Comparison of ENCODE assay signal across 9 mouse cellular contexts in genomic region chr17:28026111-28026872, GRCm38 (mm10). TPM values are rescaled to one million over a fixed set of nuclear protein-coding genes. Genes with fewer than 3 reads are reported as not detected.
DNase-seq lines count a peak whose midpoint lies in the region; ATAC-seq and TF ChIP-seq lines count a peak whose summit lies in the region.
"Had no signal": no experiment of that assay in that cellular context is flagged by ENCODE, and none has a peak within 500 bp of the region (broad histone marks: within the 10 kb centered on the region; RNA-seq: fewer than 3 reads in every experiment).

No protein-coding gene starts in this region.

- peaks cover 31% of the 10 kb centered on the region for H3K4me1 ChIP-seq in forebrain, postnatal 0 days (ENCODE audit: insufficient read depth)

- no peak for ATAC-seq in forebrain, postnatal 0 days
- ATAC-seq in megakaryocyte-erythroid progenitor cell, adult 5-6 weeks (replicated peaks; ENCODE audit: low FRiP score, low TSS enrichment, poor library complexity, severe bottlenecking), result peak; percentile 42; the same call in 1 of the 2 replicates
- no peak for ATAC-seq in cerebellum, adult (ENCODE audit: insufficient number of reproducible peaks, low FRiP score, low TSS enrichment)

- no peak overlapping the region for H3K4me3 ChIP-seq in gastrocnemius, adult 2 months
- H3K4me3 ChIP-seq in forebrain, postnatal 0 days (ENCODE audit: low read depth, low read length), result no peak overlapping the region

- H3K9me3 ChIP-seq in forebrain, postnatal 0 days (ENCODE audit: low read length), result no peaks in the 10 kb centered on the region

- no peak for TF ChIP-seq CTCF in gastrocnemius, adult 2 months (IDR thresholded peaks at IDR 0.05)
- TF ChIP-seq CTCF in forebrain, postnatal 0 days (IDR thresholded peaks at IDR 0.05; ENCODE audit: low read depth), result no peak

- WGBS in forebrain, postnatal 0 days, result 62% methylated on average over 14 of the region's 14 CpGs

- H3K27me3 ChIP-seq in forebrain, postnatal 0 days (ENCODE audit: insufficient read depth, low read length), result no peaks in the 10 kb centered on the region

- intact Hi-C loops in gastrocnemius, adult 2 months (cut with DNase I), result no loop called here
- intact Hi-C loops in gastrocnemius, postnatal 14 days (cut with DNase I; ENCODE audit: low total_unique reads), result no loop called here

- no peaks in the 10 kb centered on the region for H3K36me3 ChIP-seq in forebrain, postnatal 0 days (ENCODE audit: insufficient read depth)

- peak overlapping the region; percentile 76 for H3K27ac ChIP-seq in gastrocnemius, adult 2 months
- 0 out of 2 replicates have a peak overlapping the region, but pooled peaks have one; percentile 2 for H3K27ac ChIP-seq in forebrain, postnatal 0 days (ENCODE audit: low read depth, low read length)

- DNase-seq in gastrocnemius, adult 2 months, result no peak
- DNase-seq in gastrocnemius, postnatal 14 days, result no peak
- no peak for DNase-seq in forebrain, postnatal 0 days
- peak; percentile 80 for DNase-seq in kidney, postnatal 10 days
- DNase-seq in left cerebral cortex, adult 11 months (ENCODE audit: low spot score), result no peak
- DNase-seq in thymus, postnatal 4 days, result no peak

- no peak overlapping the region for H3K4me2 ChIP-seq in forebrain, postnatal 0 days (ENCODE audit: low read depth)

- H3K9ac ChIP-seq in forebrain, postnatal 0 days, result no peak overlapping the region

RNA-seq across cellular contexts. Expression of gene Tcp11, which starts 54.1 kb away (rescaled TPM):
- total RNA-seq in gastrocnemius, adult 2 months (2021), result not detected
- total RNA-seq in gastrocnemius, postnatal 14 days (2021), result not detected
- 4.3 and 7.2 TPM in 2 replicates for total RNA-seq in forebrain, postnatal 0 days (2014; rRNA removed)
- 1.7 and 2.9 TPM in 2 replicates for polyA plus RNA-seq in forebrain, postnatal 0 days (2015; fragmentation: Nextera tagmentation; extraction: Ambion mirVana)
- total RNA-seq in megakaryocyte-erythroid progenitor cell, adult 5-6 weeks (2014; fragmentation: Nextera tagmentation), result 2.2 TPM in 1 of 2 replicates, not detected in the other
- total RNA-seq in megakaryocyte-erythroid progenitor cell, adult 5-6 weeks (2017), result 0.09 and 0.50 TPM in 2 replicates
- polyA plus RNA-seq: C2C12 had no signal
